Mouse (Mus musculus) CH12.LX (cell line): ENCODE measurements at regions not wholly inside any gene's neighbourhood (a gene's known extent, or its start where the extent isn't known, plus 50 kb on each side); places are given as distances from the start of the nearest gene placed in this dataset.

ENCODE experiments used
- CHD2 ChIP-seq: IDR thresholded peaks from 2 replicates; pipeline ENCODE4 v1.6.1; 2011; ENCODE audit warnings: low read length, improper control_type of control experiment
- CTCF ChIP-seq, 2 experiments: IDR thresholded peaks in 1 of 2; conservative IDR thresholded peaks in 1 of 2; 2 replicates each; pipeline ENCODE4 v1.5.1; 2011 to 2012; ENCODE audit warnings: low read depth in 2 of 2, low read length in 2 of 2, improper control_type of control experiment in 1 of 2, inconsistent platforms in 1 of 2, mild to moderate bottlenecking in 1 of 2, moderate library complexity in 1 of 2
- E2F4 ChIP-seq: IDR thresholded peaks from 2 replicates; pipeline ENCODE4 v1.6.1; 2011; ENCODE audit warnings: low read depth, low read length, improper control_type of control experiment; ENCODE audit not compliant: insufficient replicate concordance
- JUN ChIP-seq: IDR thresholded peaks from 2 replicates; pipeline ENCODE4 v1.6.1; 2011; ENCODE audit warnings: low read depth, mild to moderate bottlenecking, low read length, improper control_type of control experiment, moderate library complexity; ENCODE audit not compliant: insufficient read depth
- MAFK ChIP-seq: IDR thresholded peaks from 2 replicates; pipeline ENCODE4 v1.6.1; 2011; ENCODE audit warnings: low read length, improper control_type of control experiment; ENCODE audit not compliant: insufficient replicate concordance
- MYC ChIP-seq: IDR thresholded peaks from 2 replicates; pipeline ENCODE4 v1.6.1; 2011; ENCODE audit warnings: low read depth, mild to moderate bottlenecking, improper control_type of control experiment, low read length
- NELFE ChIP-seq: IDR thresholded peaks from 2 replicates; pipeline ENCODE4 v1.6.1; 2011; ENCODE audit warnings: low read depth, low read length, improper control_type of control experiment
- POLR2A ChIP-seq: IDR thresholded peaks from 2 replicates; pipeline ENCODE4 v1.6.1; 2011; ENCODE audit warnings: low read depth, mild to moderate bottlenecking, improper control_type of control experiment, low read length
- ZC3H11A ChIP-seq: IDR thresholded peaks from 2 replicates; pipeline ENCODE4 v1.6.1; 2012; ENCODE audit warnings: low read depth, mild to moderate bottlenecking, inconsistent platforms, low read length, improper control_type of control experiment

- TF ChIP-seq ZC3H11A (no peak), POLR2A (no peak), MYC (no peak), CTCF (conservative IDR thresholded peaks at IDR 0.05 in 1 of 2, IDR thresholded peaks at IDR 0.05 in 1 of 2; ENCODE audit: low read depth in 2 of 2, low read length in 2 of 2) (no peak), CHD2 (no peak), NELFE (no peak), E2F4 (no peak), MAFK (no peak), JUN (no peak)
Observed at GRCm38 (mm10) chr2:93120386-93120785, 67.0 kb upstream of the Trp53i11 start.
